Mouse (Mus musculus): ENCODE data around the gene Slc30a2. TPM values are rescaled to one million over a fixed set of nuclear protein-coding genes. Genes with fewer than 3 reads are reported as not detected.
A peak's percentile ranks its signal among the peaks of the same experiment; 100 is the strongest.
"Not testable (repeated sequence)": the region's sequence is repeated elsewhere in the genome, so short reads cannot be mapped to it uniquely, and the experiment has no call there.

Slc30a2 gene
- 19.1 and 21.3 TPM in 2 replicates for polyA plus RNA-seq (2012; rRNA removed)

DNA sequence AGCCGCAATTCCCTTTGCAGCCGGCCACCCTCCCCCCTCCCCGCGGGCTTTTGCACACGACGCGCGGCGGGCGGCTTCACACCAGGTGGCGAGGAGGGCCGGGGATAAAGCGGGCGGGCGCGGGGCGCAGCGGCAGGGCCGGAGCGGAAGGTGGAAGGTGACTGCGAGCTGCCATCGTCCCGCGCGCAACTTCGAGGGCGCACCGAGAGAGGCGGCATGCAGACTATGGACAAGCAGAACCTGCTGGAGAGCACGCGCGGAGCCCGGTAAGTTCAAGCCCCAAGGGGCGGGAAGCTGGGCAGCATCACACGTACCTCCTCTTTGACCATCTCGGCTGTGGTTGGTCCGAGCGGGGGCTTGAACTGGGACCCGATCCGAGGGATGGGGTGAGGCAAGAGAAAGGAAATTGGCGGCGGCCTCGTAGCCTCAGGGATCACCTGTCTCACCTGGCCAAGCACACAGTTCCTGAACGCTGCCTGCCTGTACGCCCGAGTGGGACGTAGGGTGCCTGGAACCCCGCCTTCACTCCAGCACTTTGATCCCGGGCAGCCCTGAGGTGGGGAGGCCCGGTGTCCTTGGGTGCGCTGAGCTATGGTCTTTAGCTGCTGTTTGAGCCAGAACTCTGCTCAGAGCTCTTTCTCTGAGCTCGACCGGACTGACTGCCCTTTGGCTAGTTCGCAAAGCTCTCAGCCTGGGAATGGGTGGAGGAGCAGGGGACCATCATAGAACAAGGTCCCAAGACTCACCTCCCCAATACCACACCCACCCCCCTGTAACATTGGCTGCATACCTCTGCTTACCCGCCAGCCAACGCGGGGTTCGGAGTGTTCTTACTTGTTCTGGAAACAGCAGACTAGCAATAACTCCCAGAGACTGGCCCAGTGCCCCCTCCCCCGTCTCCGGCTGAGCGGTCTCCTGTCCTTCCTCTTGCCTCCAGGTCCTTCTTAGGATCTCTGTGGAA lies at the start of gene Slc30a2:
Gene Slc30a2, plus strand, starts transcription at position 111 of the 961 bp plus-strand sequence.
- H3K36me3 ChIP-seq (ENCODE audit: control insufficient read depth, insufficient read depth, low read length), result no peaks in the 10 kb centered on the region
- peak within 1 kb of the TSS; percentile 79 for H3K27ac ChIP-seq (ENCODE audit: control insufficient read depth, insufficient read depth, low read depth, low read length)
- peaks cover 17% of the 10 kb centered on the region for H3K4me1 ChIP-seq (ENCODE audit: control insufficient read depth, insufficient read depth, low read length)
- peak within 1 kb of the TSS; percentile 66 for H3K4me3 ChIP-seq (ENCODE audit: control insufficient read depth, low read depth, low read length)
- peak; percentile 67 for TF ChIP-seq POLR2A (IDR thresholded peaks at IDR 0.05; ENCODE audit: control insufficient read depth, low read depth, low read length)
- TF ChIP-seq CTCF (IDR thresholded peaks at IDR 0.05; ENCODE audit: control insufficient read depth, insufficient read depth, insufficient replicate concordance, low read depth, low read length), result no peak
- H3K27me3 ChIP-seq (ENCODE audit: control insufficient read depth, insufficient read depth, low read length), result peaks cover 2% of the 10 kb centered on the region; the same call in 1 of the 2 replicates

DNA sequence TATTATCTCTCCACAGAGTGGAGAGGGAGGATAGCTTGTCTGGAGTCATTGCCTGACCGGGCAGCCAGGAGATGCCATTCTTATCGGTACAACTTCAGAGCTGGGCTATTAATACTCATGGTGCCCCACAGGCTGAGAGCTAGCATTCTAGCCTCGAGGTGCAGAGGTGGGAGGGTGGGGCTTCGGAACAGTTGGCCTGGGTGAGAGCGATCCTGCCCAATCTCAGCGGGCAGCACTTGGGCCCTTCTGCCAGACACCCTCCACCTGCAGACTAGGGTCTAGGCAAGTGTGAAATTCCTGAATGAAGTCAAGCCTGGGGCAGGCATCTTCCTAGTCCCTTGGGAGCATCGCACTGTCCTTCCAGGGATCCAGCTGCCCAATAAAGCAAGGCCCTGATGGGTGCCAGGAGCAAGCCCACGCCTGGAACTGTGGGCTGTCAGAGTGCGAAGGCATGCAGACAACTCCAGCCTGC lies 49.3 kb upstream of the Slc30a2 start:
- Histone ChIP-seq H3K27ac (ENCODE audit: control insufficient read depth, insufficient read depth, low read depth, low read length) (no peak overlapping the region), H3K36me3 (ENCODE audit: control insufficient read depth, insufficient read depth, low read length) (no peaks in the 10 kb centered on the region), H3K27me3 (ENCODE audit: control insufficient read depth, insufficient read depth, low read length) (no peaks in the 10 kb centered on the region), H3K4me1 (ENCODE audit: control insufficient read depth, insufficient read depth, low read length) (peaks cover 11% of the 10 kb centered on the region), H3K4me3 (ENCODE audit: control insufficient read depth, low read depth, low read length) (no peak overlapping the region)
- TF ChIP-seq CTCF (IDR thresholded peaks at IDR 0.05; ENCODE audit: control insufficient read depth, insufficient read depth, insufficient replicate concordance, low read depth, low read length) (no peak), POLR2A (IDR thresholded peaks at IDR 0.05; ENCODE audit: control insufficient read depth, low read depth, low read length) (no peak)

DNA sequence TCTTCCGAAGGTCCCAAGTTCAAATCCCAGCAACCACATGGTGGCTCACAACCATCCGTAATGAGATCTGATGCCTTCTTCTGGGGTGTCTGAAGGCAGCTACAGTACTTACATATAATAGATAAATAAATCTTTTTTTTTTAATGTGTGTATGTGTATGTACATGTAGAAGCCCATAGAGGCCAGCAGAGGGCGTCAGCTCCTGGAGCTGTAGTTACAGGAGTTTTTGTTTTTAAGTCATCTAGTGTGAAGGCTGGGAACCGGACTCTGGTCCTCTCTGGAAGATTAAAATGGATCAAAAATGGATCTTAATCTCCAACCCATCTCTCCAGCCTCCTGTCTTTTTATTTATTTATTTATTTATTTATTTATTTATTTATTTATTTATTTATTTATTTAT lies 46.9 kb upstream of the Slc30a2 start:
- H3K27ac ChIP-seq (ENCODE audit: control insufficient read depth, insufficient read depth, low read depth, low read length); H3K27me3 ChIP-seq (ENCODE audit: control insufficient read depth, insufficient read depth, low read length); H3K4me3 ChIP-seq (ENCODE audit: control insufficient read depth, low read depth, low read length); H3K36me3 ChIP-seq (ENCODE audit: control insufficient read depth, insufficient read depth, low read length): not testable (repeated sequence)
- peaks cover 11% of the 10 kb centered on the region for H3K4me1 ChIP-seq (ENCODE audit: control insufficient read depth, insufficient read depth, low read length)

DNA sequence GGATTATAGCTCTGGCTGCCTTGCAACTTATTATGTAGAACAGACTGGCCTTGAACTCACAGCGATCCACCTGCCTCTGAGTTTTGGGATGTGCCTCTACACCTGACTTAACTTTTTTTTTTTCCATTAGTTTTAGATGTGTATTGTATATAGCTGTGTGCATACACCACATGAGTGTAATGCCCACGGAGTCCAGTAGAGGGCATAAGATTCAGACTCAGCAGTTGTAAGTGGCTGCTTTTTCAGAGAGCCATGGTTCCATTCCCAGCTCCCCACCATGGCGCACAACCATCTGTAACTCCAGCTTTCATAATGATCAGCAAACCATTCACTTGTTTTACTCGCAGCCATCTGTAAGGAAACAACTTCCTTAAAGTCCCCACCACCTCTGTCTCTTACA lies 46.5 kb upstream of the Slc30a2 start:
- Histone ChIP-seq H3K27ac (ENCODE audit: control insufficient read depth, insufficient read depth, low read depth, low read length) (no peak overlapping the region), H3K27me3 (ENCODE audit: control insufficient read depth, insufficient read depth, low read length) (no peaks in the 10 kb centered on the region), H3K4me3 (ENCODE audit: control insufficient read depth, low read depth, low read length) (no peak overlapping the region), H3K36me3 (ENCODE audit: control insufficient read depth, insufficient read depth, low read length) (no peaks in the 10 kb centered on the region), H3K4me1 (ENCODE audit: control insufficient read depth, insufficient read depth, low read length) (peaks cover 11% of the 10 kb centered on the region)
- TF ChIP-seq POLR2A (IDR thresholded peaks at IDR 0.05; ENCODE audit: control insufficient read depth, low read depth, low read length), result no peak
- no peak for TF ChIP-seq CTCF (IDR thresholded peaks at IDR 0.05; ENCODE audit: control insufficient read depth, insufficient read depth, insufficient replicate concordance, low read depth, low read length)

DNA sequence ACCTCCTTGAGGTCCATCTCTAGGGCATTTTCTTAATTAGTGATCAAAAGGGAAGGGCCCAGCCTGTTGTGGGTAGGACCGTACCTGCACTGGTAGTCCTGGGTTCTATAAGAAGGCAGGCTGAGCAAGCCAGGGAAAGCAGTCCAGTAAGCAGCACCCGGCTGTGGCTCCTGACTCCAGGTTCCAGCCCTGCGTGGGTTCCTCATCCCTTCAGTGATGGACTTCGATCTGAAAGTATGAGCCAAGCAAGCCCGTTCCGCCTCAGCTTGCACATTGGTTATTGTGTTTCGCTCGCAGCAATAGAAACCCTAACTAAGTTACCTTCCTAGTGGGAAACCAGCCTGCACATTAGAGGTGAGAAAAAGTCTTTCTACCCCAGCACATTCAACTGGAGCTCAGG lies 45.6 kb upstream of the Slc30a2 start:
- H3K4me3 ChIP-seq (ENCODE audit: control insufficient read depth, low read depth, low read length), result no peak overlapping the region
- no peaks in the 10 kb centered on the region for H3K36me3 ChIP-seq (ENCODE audit: control insufficient read depth, insufficient read depth, low read length)
- no peak for TF ChIP-seq CTCF (IDR thresholded peaks at IDR 0.05; ENCODE audit: control insufficient read depth, insufficient read depth, insufficient replicate concordance, low read depth, low read length)
- no peak for TF ChIP-seq POLR2A (IDR thresholded peaks at IDR 0.05; ENCODE audit: control insufficient read depth, low read depth, low read length)
- peaks cover 11% of the 10 kb centered on the region for H3K4me1 ChIP-seq (ENCODE audit: control insufficient read depth, insufficient read depth, low read length)
- H3K27ac ChIP-seq (ENCODE audit: control insufficient read depth, insufficient read depth, low read depth, low read length), result no peak overlapping the region
- no peaks in the 10 kb centered on the region for H3K27me3 ChIP-seq (ENCODE audit: control insufficient read depth, insufficient read depth, low read length)

DNA sequence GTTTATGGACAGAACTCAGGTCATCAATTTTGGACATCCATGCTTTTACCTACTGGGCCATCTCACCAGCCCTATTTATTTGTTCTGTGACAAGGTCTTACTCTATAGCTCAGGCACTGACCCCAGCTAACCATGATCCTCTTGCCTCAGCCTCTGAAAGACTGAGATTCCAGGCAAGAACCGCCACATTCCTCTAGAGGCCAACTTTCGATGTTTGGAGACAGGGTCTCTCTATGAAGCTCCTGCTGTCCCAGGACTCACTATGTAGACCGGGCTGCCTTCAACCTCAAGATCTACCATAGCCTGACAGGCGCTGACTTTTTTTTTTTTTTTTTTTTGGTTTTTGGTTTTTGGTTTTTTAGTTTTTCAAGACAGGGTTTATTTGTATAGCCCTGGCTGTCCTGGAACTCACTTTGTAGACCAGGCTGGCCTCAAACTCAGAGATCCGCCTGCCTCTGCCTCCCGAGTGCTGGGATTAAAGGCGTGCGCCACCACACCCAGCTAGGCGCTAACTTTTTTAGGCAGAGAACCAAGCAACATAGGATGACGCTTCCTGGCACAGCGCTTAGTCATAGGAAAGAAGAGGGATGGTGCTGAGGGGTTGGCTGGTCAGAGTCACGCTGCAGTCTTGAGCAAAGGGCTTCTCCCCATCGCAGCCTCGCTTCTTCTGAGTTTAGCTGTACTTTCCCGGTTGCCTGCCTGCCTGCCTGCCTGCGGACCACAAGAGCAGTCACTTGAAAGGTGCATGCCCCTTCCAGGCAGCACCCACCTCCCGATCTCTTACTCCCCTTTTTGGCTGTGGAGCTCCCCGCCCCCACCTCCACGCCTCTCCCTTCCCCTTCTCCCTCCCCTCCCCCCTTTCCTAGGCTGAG lies 44.1 kb upstream of the Slc30a2 start:
- H3K4me1 ChIP-seq (ENCODE audit: control insufficient read depth, insufficient read depth, low read length), result peaks cover 2% of the 10 kb centered on the region
- H3K4me3 ChIP-seq (ENCODE audit: control insufficient read depth, low read depth, low read length), result no peak overlapping the region
- H3K27ac ChIP-seq (ENCODE audit: control insufficient read depth, insufficient read depth, low read depth, low read length), result no peak overlapping the region
- no peaks in the 10 kb centered on the region for H3K36me3 ChIP-seq (ENCODE audit: control insufficient read depth, insufficient read depth, low read length)
- no peak for TF ChIP-seq CTCF (IDR thresholded peaks at IDR 0.05; ENCODE audit: control insufficient read depth, insufficient read depth, insufficient replicate concordance, low read depth, low read length)
- no peak for TF ChIP-seq POLR2A (IDR thresholded peaks at IDR 0.05; ENCODE audit: control insufficient read depth, low read depth, low read length)
- H3K27me3 ChIP-seq (ENCODE audit: control insufficient read depth, insufficient read depth, low read length), result no peaks in the 10 kb centered on the region

DNA sequence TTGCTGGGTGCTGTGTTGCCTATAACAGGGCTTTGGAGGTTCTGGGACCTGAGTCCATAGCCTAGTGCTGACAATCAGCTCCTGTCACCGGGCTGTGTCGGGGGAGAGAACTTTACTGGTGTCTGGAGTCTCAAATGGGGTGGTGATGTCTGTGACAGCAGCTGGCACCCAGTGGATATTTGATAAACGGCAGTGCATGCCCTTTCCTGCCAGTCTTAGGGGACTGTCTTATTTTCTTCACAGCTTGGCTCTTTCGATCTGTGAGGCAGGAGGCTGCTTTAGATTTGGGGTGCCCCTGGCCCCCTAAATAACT lies 43.5 kb upstream of the Slc30a2 start:
- TF ChIP-seq CTCF (IDR thresholded peaks at IDR 0.05; ENCODE audit: control insufficient read depth, insufficient read depth, insufficient replicate concordance, low read depth, low read length), result no peak
- TF ChIP-seq POLR2A (IDR thresholded peaks at IDR 0.05; ENCODE audit: control insufficient read depth, low read depth, low read length), result no peak
- Histone ChIP-seq H3K4me3 (ENCODE audit: control insufficient read depth, low read depth, low read length) (no peak overlapping the region), H3K36me3 (ENCODE audit: control insufficient read depth, insufficient read depth, low read length) (no peaks in the 10 kb centered on the region), H3K27ac (ENCODE audit: control insufficient read depth, insufficient read depth, low read depth, low read length) (no peak overlapping the region), H3K4me1 (ENCODE audit: control insufficient read depth, insufficient read depth, low read length) (no peaks in the 10 kb centered on the region), H3K27me3 (ENCODE audit: control insufficient read depth, insufficient read depth, low read length) (no peaks in the 10 kb centered on the region)
